ENCODE assay signal across 29 mouse cellular contexts in the genomic region with DNA sequence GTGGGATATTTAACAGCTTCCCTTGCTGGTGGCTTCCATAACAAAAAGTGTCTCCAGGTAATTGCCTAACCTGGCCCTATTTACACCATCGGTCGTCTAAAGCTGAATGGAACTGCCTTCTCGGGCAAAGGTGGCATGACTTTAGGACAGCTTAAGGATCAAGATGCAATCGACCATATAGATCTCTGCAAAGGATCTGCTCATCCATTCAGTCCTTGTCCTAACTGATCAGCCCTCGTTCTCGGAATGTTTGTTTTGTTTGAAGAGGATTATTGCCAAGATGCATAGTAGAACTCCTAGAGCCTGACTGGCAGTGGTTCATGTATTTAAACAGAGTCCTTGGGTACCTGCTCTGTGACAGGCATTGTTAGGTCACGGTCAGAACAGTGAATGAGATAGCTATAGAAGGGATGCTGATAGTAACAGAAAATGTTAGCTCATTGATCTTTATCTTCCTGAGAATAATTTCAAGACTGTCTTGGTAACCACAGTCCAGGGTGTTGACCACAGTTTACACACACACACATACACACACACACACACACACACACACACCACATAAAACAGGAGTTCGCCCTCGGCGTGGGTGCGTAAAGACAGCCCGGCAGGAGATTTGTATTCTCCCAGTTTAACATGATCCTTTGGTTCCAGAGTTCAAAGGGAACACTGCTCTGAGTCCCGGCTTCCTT. TPM values are rescaled to one million over a fixed set of nuclear protein-coding genes. Genes with fewer than 3 reads are reported as not detected.
DNase-seq lines count a peak whose midpoint lies in the region; ATAC-seq and TF ChIP-seq lines count a peak whose summit lies in the region.
"Had no signal": no experiment of that assay in that cellular context is flagged by ENCODE, and none has a peak within 500 bp of the region (broad histone marks: within the 10 kb centered on the region; RNA-seq: fewer than 3 reads in every experiment).

No protein-coding gene starts in this region.

- peak; percentile 11; the same call in 1 of the 2 replicates for ATAC-seq in hindbrain, embryonic 16.5 days
- ATAC-seq in hindbrain, postnatal 0 days: no peak
- peak; percentile 59 for ATAC-seq in kidney, postnatal 0 days (replicated peaks; ENCODE audit: low FRiP score, low read depth)
- ATAC-seq in kidney, embryonic 14.5 days (ENCODE audit: low FRiP score, low TSS enrichment): no peak; the same call in 1 of the 2 replicates
- 0 out of 2 replicates have a peak, but pooled peaks have one; percentile 6 for ATAC-seq in midbrain, embryonic 15.5 days (replicated peaks)
- ATAC-seq: forebrain, embryonic 16.5 days; liver, embryonic 12.5 days had no signal

- intact Hi-C loops in left cerebral cortex, postnatal 36 days (cut with DNase I): no loop called here

- H3K27me3 ChIP-seq in hindbrain, embryonic 16.5 days (replicated peaks; ENCODE audit: control insufficient read depth, insufficient read depth, low read length): no peaks in the 10 kb centered on the region
- no peaks in the 10 kb centered on the region for H3K27me3 ChIP-seq in hindbrain, postnatal 0 days (ENCODE audit: insufficient read depth, low read length)
- H3K27me3 ChIP-seq in kidney, postnatal 0 days (ENCODE audit: insufficient read depth, low read length): no peaks in the 10 kb centered on the region
- no peaks in the 10 kb centered on the region for H3K27me3 ChIP-seq in kidney, embryonic 14.5 days (ENCODE audit: control insufficient read depth, insufficient read depth, low read length)
- no peaks in the 10 kb centered on the region for H3K27me3 ChIP-seq in midbrain, embryonic 15.5 days (replicated peaks)
- H3K27me3 ChIP-seq: embryonic facial prominence, embryonic 13.5 days; heart, embryonic 12.5 days; limb, embryonic 12.5 days; liver, embryonic 12.5 days; midbrain, embryonic 12.5 days; neural tube, embryonic 12.5 days had no signal

- H3K36me3 ChIP-seq in hindbrain, embryonic 16.5 days (ENCODE audit: control insufficient read depth, insufficient read depth, low read length): no peaks in the 10 kb centered on the region
- H3K36me3 ChIP-seq in hindbrain, postnatal 0 days (ENCODE audit: insufficient read depth, low read length): no peaks in the 10 kb centered on the region
- H3K36me3 ChIP-seq in kidney, postnatal 0 days (ENCODE audit: insufficient read depth, low read length): no peaks in the 10 kb centered on the region
- H3K36me3 ChIP-seq in kidney, embryonic 14.5 days (ENCODE audit: control insufficient read depth, insufficient read depth, low read length): no peaks in the 10 kb centered on the region
- no peaks in the 10 kb centered on the region for H3K36me3 ChIP-seq in midbrain, embryonic 15.5 days (replicated peaks)
- H3K36me3 ChIP-seq: limb, embryonic 12.5 days; liver, embryonic 12.5 days; midbrain, embryonic 12.5 days; neural tube, embryonic 12.5 days had no signal

- no peaks in the 10 kb centered on the region for H3K9me3 ChIP-seq in hindbrain, embryonic 16.5 days (ENCODE audit: control insufficient read depth, low read length)
- H3K9me3 ChIP-seq in hindbrain, postnatal 0 days (ENCODE audit: low read length): no peaks in the 10 kb centered on the region
- no peaks in the 10 kb centered on the region for H3K9me3 ChIP-seq in kidney, postnatal 0 days (replicated peaks; ENCODE audit: low read length)
- no peaks in the 10 kb centered on the region for H3K9me3 ChIP-seq in kidney, embryonic 14.5 days (ENCODE audit: control insufficient read depth, low read length)
- H3K9me3 ChIP-seq in midbrain, embryonic 15.5 days: no peaks in the 10 kb centered on the region
- H3K9me3 ChIP-seq: embryonic facial prominence, embryonic 13.5 days; heart, embryonic 12.5 days; limb, embryonic 12.5 days; liver, embryonic 12.5 days; midbrain, embryonic 12.5 days; neural tube, embryonic 12.5 days had no signal

- H3K4me3 ChIP-seq in hindbrain, embryonic 16.5 days (ENCODE audit: low read length): no peak overlapping the region
- H3K4me3 ChIP-seq in hindbrain, postnatal 0 days (ENCODE audit: low read length): no peak overlapping the region
- no peak overlapping the region for H3K4me3 ChIP-seq in kidney, postnatal 0 days (replicated peaks; ENCODE audit: low read depth, low read length)
- no peak overlapping the region for H3K4me3 ChIP-seq in kidney, embryonic 14.5 days (ENCODE audit: low read length)
- H3K4me3 ChIP-seq in midbrain, embryonic 15.5 days: no peak overlapping the region
- H3K4me3 ChIP-seq: embryonic facial prominence, embryonic 13.5 days; gastrocnemius, adult 2 months; heart, adult 2 months; heart, embryonic 12.5 days; limb, embryonic 12.5 days; liver, embryonic 12.5 days; midbrain, embryonic 12.5 days; myocyte; neural tube, embryonic 12.5 days had no signal

- no peak for TF ChIP-seq CTCF in hindbrain, postnatal 0 days (IDR thresholded peaks at IDR 0.05; ENCODE audit: low read depth)
- TF ChIP-seq CTCF in kidney, postnatal 0 days (IDR thresholded peaks at IDR 0.05; ENCODE audit: low read depth): no peak

- DNase-seq in hindbrain, postnatal 0 days (ENCODE audit: low spot score): no peak
- no peak for DNase-seq in kidney, postnatal 0 days (ENCODE audit: low spot score)
- DNase-seq in 416B (ENCODE audit: low read depth): peak; percentile 14
- no peak for DNase-seq in cerebellum, adult 11 months
- DNase-seq in left cerebral cortex, postnatal 36 days (ENCODE audit: low spot score in 2 of 2): no peak
- DNase-seq: adrenal gland, postnatal 25 days; cerebellum, adult 18-20 months; gastrocnemius, adult 2 months; gastrocnemius, postnatal 36 days; heart, adult 2 months; lung, adult 2 months; lung, postnatal 10 days; right cerebral cortex, adult 18-20 months; thymus, adult 18-20 months; thymus, postnatal 25 days had no signal

- H3K27ac ChIP-seq in hindbrain, embryonic 16.5 days (ENCODE audit: low read depth, low read length): no peak overlapping the region
- no peak overlapping the region for H3K27ac ChIP-seq in hindbrain, postnatal 0 days
- H3K27ac ChIP-seq in kidney, postnatal 0 days: peak overlapping the region; percentile 66
- H3K27ac ChIP-seq in kidney, embryonic 14.5 days (ENCODE audit: low read depth, low read length): no peak overlapping the region
- H3K27ac ChIP-seq in midbrain, embryonic 15.5 days: no peak overlapping the region
- H3K27ac ChIP-seq: embryonic facial prominence, embryonic 13.5 days; gastrocnemius, adult 2 months; heart, adult 2 months; hindbrain, embryonic 14.5 days; limb, embryonic 12.5 days; liver, embryonic 12.5 days; macrophage; midbrain, embryonic 12.5 days; neural tube, embryonic 12.5 days; stomach, postnatal 0 days had no signal

- 70% methylated on average over 13 of the region's 13 CpGs for WGBS in hindbrain, embryonic 16.5 days
- 65% methylated on average over 13 of the region's 13 CpGs for WGBS in hindbrain, postnatal 0 days
- WGBS in kidney, postnatal 0 days: 59% methylated on average over 13 of the region's 13 CpGs
- WGBS in kidney, embryonic 14.5 days: 63% methylated on average over 13 of the region's 13 CpGs
- 48% methylated on average over 13 of the region's 13 CpGs for WGBS in midbrain, embryonic 15.5 days

- H3K4me2 ChIP-seq in hindbrain, embryonic 16.5 days (ENCODE audit: low read length): no peak overlapping the region
- no peak overlapping the region for H3K4me2 ChIP-seq in hindbrain, postnatal 0 days (ENCODE audit: low read depth, low read length)
- no peak overlapping the region for H3K4me2 ChIP-seq in kidney, postnatal 0 days (ENCODE audit: low read length)
- no peak overlapping the region for H3K4me2 ChIP-seq in kidney, embryonic 14.5 days (replicated peaks; ENCODE audit: low read depth, low read length)
- no peak overlapping the region for H3K4me2 ChIP-seq in midbrain, embryonic 15.5 days
- H3K4me2 ChIP-seq: embryonic facial prominence, embryonic 13.5 days; heart, embryonic 12.5 days; hindbrain, embryonic 14.5 days; limb, embryonic 12.5 days; liver, embryonic 12.5 days; midbrain, embryonic 12.5 days; neural tube, embryonic 12.5 days had no signal

- H3K9ac ChIP-seq in hindbrain, embryonic 16.5 days (ENCODE audit: low read depth, low read length): no peak overlapping the region
- no peak overlapping the region for H3K9ac ChIP-seq in hindbrain, postnatal 0 days (replicated peaks; ENCODE audit: low read length)
- no peak overlapping the region for H3K9ac ChIP-seq in kidney, postnatal 0 days (ENCODE audit: low read depth, low read length)
- no peak overlapping the region for H3K9ac ChIP-seq in kidney, embryonic 14.5 days (ENCODE audit: low read depth, low read length)
- no peak overlapping the region for H3K9ac ChIP-seq in midbrain, embryonic 15.5 days
- H3K9ac ChIP-seq: embryonic facial prominence, embryonic 13.5 days; heart, embryonic 12.5 days; hindbrain, embryonic 14.5 days; limb, embryonic 12.5 days; liver, embryonic 12.5 days; midbrain, embryonic 12.5 days; neural tube, embryonic 12.5 days had no signal

- H3K4me1 ChIP-seq in hindbrain, embryonic 16.5 days (ENCODE audit: control insufficient read depth, insufficient read depth, low read depth, low read length): no peaks in the 10 kb centered on the region
- H3K4me1 ChIP-seq in hindbrain, postnatal 0 days (ENCODE audit: insufficient read depth, low read length): no peaks in the 10 kb centered on the region
- H3K4me1 ChIP-seq in kidney, postnatal 0 days (replicated peaks; ENCODE audit: insufficient read depth, low read length): no peaks in the 10 kb centered on the region
- H3K4me1 ChIP-seq in kidney, embryonic 14.5 days (ENCODE audit: control insufficient read depth, insufficient read depth, low read length): no peaks in the 10 kb centered on the region
- H3K4me1 ChIP-seq in midbrain, embryonic 15.5 days: peaks cover 9% of the 10 kb centered on the region; the same call in 1 of the 2 replicates
- H3K4me1 ChIP-seq: midbrain, embryonic 12.5 days; neural tube, embryonic 12.5 days had no signal

RNA-seq across cellular contexts. Expression of gene Commd8, which starts 42.3 kb away (rescaled TPM):
- 140 and 161 TPM in 2 replicates for polyA plus RNA-seq in hindbrain, embryonic 16.5 days (2015; fragmentation: Nextera tagmentation; extraction: Ambion mirVana)
- 22.4 and 22.8 TPM in 2 replicates for total RNA-seq in hindbrain, postnatal 0 days (2014; rRNA removed)
- polyA plus RNA-seq in hindbrain, postnatal 0 days (2015; fragmentation: Nextera tagmentation; extraction: Ambion mirVana): 149 and 166 TPM in 2 replicates
- polyA plus RNA-seq in kidney, postnatal 0 days (2015; fragmentation: Nextera tagmentation; extraction: Ambion mirVana): 162 and 163 TPM in 2 replicates
- 155 and 177 TPM in 2 replicates for polyA plus RNA-seq in kidney, embryonic 14.5 days (2014; fragmentation: Nextera tagmentation; extraction: Ambion mirVana)
- 126 and 133 TPM in 2 replicates for polyA plus RNA-seq in midbrain, embryonic 15.5 days (2015; fragmentation: Nextera tagmentation; extraction: Ambion mirVana)
- 10 to 100 TPM; 84.5 to 86.8 TPM for total RNA-seq in left cerebral cortex, postnatal 36 days (2021)

Comparison
In these comparisons a context has a peak if more than half of its experiments do, and no peak if none do; other contexts are left out.
1. ATAC-seq: peak in hindbrain, embryonic 16.5 days (single experiment), kidney, postnatal 0 days (single experiment) and midbrain, embryonic 15.5 days (single experiment); none in hindbrain, postnatal 0 days (single experiment) and kidney, embryonic 14.5 days (single experiment).